Comparison of ENCODE assay signal across 19 mouse cellular contexts in the genomic region with DNA sequence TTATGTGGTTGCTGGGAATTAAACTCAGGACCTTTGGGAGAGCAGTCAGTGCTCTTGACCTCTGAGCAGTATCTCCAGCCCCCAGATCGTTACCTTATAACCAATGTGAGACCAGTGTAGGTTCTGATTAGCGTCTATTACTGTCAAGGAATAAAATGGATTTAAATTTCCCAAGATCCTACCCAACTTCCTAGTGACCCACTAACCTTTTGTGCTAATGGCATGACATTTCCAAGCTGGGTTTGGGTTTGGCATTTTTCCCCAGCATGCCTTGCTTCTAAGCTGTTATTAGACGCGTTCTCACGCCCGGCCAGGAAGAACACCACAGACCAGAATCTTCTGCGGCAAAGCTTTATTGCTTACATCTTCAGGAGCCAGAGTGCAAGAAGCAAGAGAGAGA. TPM values are rescaled to one million over a fixed set of nuclear protein-coding genes. Genes with fewer than 3 reads are reported as not detected.
DNase-seq lines count a peak whose midpoint lies in the region.
"Had no signal": no experiment of that assay in that cellular context is flagged by ENCODE, and none has a peak within 500 bp of the region (broad histone marks: within the 10 kb centered on the region; RNA-seq: fewer than 3 reads in every experiment).

No protein-coding gene starts in this region.

- DNase-seq in heart, adult 11 months: peak; percentile 13
- no peak for DNase-seq in heart, adult 18-20 months
- DNase-seq in 3T3-L1 (ENCODE audit: low read depth, low spot score) (peak; percentile 37), R1 (ENCODE audit: low read depth, low spot score) (peak; percentile 28)
- DNase-seq in T-cell, adult 2 months (ENCODE audit: low spot score): no peak
- DNase-seq in heart, postnatal 4 days: no peak
- DNase-seq: adrenal gland, adult 2 months; adrenal gland, postnatal 10 days; adrenal gland, postnatal 25 days; cerebellum, adult 11 months; cerebellum, adult 18-20 months; cerebellum, adult 8-10 months; cerebellum, adult 9-11 months; cerebellum, postnatal 14 days; cerebellum, postnatal 36 days; embryo, embryonic 11 days had no signal

RNA-seq across cellular contexts. Expression of a gene that starts 34.2 kb away (rescaled TPM):
- total RNA-seq in heart, adult 18-20 months (2021): not detected
- not detected for total RNA-seq in heart, postnatal 4 days (2021)
- total RNA-seq: adrenal gland, adult 2 months; adrenal gland, postnatal 10 days; adrenal gland, postnatal 25 days; adrenal gland, postnatal 4 days; common myeloid progenitor, adult 5-6 weeks; G1E had no signal

Comparison
In these comparisons a context has a peak if more than half of its experiments do, and no peak if none do; other contexts are left out.
1. DNase-seq: peak in heart, adult 11 months (single experiment), 3T3-L1 (single experiment) and R1 (single experiment); none in heart, adult 18-20 months (0 of 2), T-cell, adult 2 months (single experiment) and heart, postnatal 4 days (single experiment).